Mouse (Mus musculus): ENCODE results near the gene Lrrfip1. TPM values are rescaled to one million over a fixed set of nuclear protein-coding genes. Genes with fewer than 3 reads are reported as not detected.

Gene Lrrfip1
- total RNA-seq, 1 experiment, result 31.5 TPM

DNA sequence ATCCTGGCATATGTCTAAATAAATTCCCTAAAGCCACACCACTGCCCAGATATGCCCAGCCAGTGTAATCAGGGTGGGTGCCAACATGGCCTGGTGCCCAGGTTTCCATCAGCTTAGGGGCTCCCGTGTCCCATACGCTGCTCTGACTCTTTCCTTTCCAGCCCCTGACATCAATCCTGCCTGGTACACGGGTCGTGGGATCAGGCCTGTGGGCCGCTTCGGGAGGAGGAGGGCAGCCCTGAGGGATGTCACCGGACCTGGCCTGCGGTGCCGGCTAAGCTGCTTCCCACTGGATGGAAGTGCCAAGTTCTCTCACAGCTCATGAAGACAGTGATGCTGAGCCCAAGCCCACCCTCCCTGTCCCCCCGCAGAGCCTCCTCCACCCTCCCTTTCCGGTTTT lies 44.8 kb upstream of the Lrrfip1 start:
- Histone ChIP-seq H3K36me3 (ENCODE audit: control insufficient read depth, insufficient read depth, low read length, poor library complexity, severe bottlenecking) (no peaks in the 10 kb centered on the region), H3K4me1 (ENCODE audit: control insufficient read depth in 2 of 2, insufficient read depth in 2 of 2, low read length in 2 of 2, poor library complexity in 1 of 2) (no peaks in the 10 kb centered on the region), H3K27ac (ENCODE audit: insufficient read depth, low read depth, low read length, poor library complexity, severe bottlenecking) (no peak overlapping the region), H3K4me3 (ENCODE audit: insufficient read depth in 1 of 2, low read depth in 1 of 2, low read length in 2 of 2, poor library complexity in 1 of 2, severe bottlenecking in 1 of 2) (no peak overlapping the region), H3K9ac (ENCODE audit: insufficient read depth, low read depth, low read length, poor library complexity, severe bottlenecking) (no peak overlapping the region), H3K9me3 (ENCODE audit: control insufficient read depth, insufficient read depth, low read depth, low read length) (no peaks in the 10 kb centered on the region)
- no peak for DNase-seq (ENCODE audit: low read depth, low spot score)
- in situ Hi-C loops (cut with MboI; ENCODE audit: low sequenced_read_pairs in 2 of 2, unreplicated experiment in 2 of 2), result loop anchor here in 1 of 2 experiments (25.0 kb wide), 1 partner anchor 316 kb away; no protein-coding TSS in a partner anchor
- TF ChIP-seq MAFK (IDR thresholded peaks at IDR 0.05; ENCODE audit: insufficient read depth, low read depth, low read length) (no peak), CHD2 (IDR thresholded peaks at IDR 0.05; ENCODE audit: low read depth, low read length) (no peak), ZC3H11A (IDR thresholded peaks at IDR 0.05; ENCODE audit: borderline replicate concordance, low read depth, low read length) (no peak), ZNF384 (IDR thresholded peaks at IDR 0.05; ENCODE audit: low read depth, low read length) (no peak)

- H3K36me3 ChIP-seq (ENCODE audit: control insufficient read depth, insufficient read depth, low read length, poor library complexity, severe bottlenecking), result no peaks in the 10 kb centered on the region
- H3K9ac ChIP-seq (ENCODE audit: insufficient read depth, low read depth, low read length, poor library complexity, severe bottlenecking), result no peak overlapping the region
- no peak overlapping the region for H3K27ac ChIP-seq (ENCODE audit: insufficient read depth, low read depth, low read length, poor library complexity, severe bottlenecking)
- H3K4me3 ChIP-seq (ENCODE audit: insufficient read depth in 1 of 2, low read depth in 1 of 2, low read length in 2 of 2, poor library complexity in 1 of 2, severe bottlenecking in 1 of 2), result no peak overlapping the region
- peak; percentile 54 for DNase-seq (ENCODE audit: low read depth, low spot score)
- peak; percentile 86; the same call in 1 of the 2 replicates for TF ChIP-seq ZC3H11A (IDR thresholded peaks at IDR 0.05; ENCODE audit: borderline replicate concordance, low read depth, low read length)
- TF ChIP-seq HCFC1 (IDR thresholded peaks at IDR 0.05; ENCODE audit: borderline replicate concordance, insufficient read depth, low read length), result no peak
- in situ Hi-C loops (cut with MboI; ENCODE audit: low sequenced_read_pairs in 2 of 2, unreplicated experiment in 2 of 2), result loop anchor here (5.0 to 25.0 kb wide), 2 partner anchors 309 to 319 kb away; no protein-coding TSS in a partner anchor
- H3K4me1 ChIP-seq (ENCODE audit: control insufficient read depth in 2 of 2, insufficient read depth in 2 of 2, low read length in 2 of 2, poor library complexity in 1 of 2), result no peaks in the 10 kb centered on the region
- H3K9me3 ChIP-seq (ENCODE audit: control insufficient read depth, insufficient read depth, low read depth, low read length), result no peaks in the 10 kb centered on the region
Measured at GRCm38 (mm10) chr1:90956245-90957096, 42.1 kb upstream of the Lrrfip1 start.

DNA sequence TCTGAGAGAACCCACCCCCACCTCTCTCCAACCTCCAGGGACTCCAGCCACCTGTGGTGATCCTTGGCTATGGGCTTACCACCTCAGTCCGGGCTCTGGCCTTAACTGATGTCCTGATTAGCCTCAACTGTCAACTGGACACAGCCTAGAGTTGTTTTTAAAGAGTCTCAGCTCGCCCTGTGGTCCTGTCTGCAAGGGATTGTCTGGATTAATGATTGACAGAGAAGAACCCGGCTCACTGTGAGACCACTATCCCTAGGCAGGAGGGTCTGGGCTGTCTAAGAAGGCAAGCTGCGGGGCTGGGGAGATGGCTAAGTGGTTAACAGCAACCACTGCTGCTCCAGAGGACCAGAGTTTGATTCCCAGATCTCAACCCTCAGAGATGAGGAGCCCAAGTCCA lies 36.0 kb upstream of the Lrrfip1 start:
- TF ChIP-seq ZNF384 (IDR thresholded peaks at IDR 0.05; ENCODE audit: low read depth, low read length), result no peak
- TF ChIP-seq MAFK (IDR thresholded peaks at IDR 0.05; ENCODE audit: insufficient read depth, low read depth, low read length), result no peak
- TF ChIP-seq HCFC1 (IDR thresholded peaks at IDR 0.05; ENCODE audit: borderline replicate concordance, insufficient read depth, low read length), result no peak
- TF ChIP-seq ZC3H11A (IDR thresholded peaks at IDR 0.05; ENCODE audit: borderline replicate concordance, low read depth, low read length), result no peak
- no peak for TF ChIP-seq CHD2 (IDR thresholded peaks at IDR 0.05; ENCODE audit: low read depth, low read length)
- Histone ChIP-seq H3K4me3 (ENCODE audit: insufficient read depth in 1 of 2, low read depth in 1 of 2, low read length in 2 of 2, poor library complexity in 1 of 2, severe bottlenecking in 1 of 2) (no peak overlapping the region), H3K9ac (ENCODE audit: insufficient read depth, low read depth, low read length, poor library complexity, severe bottlenecking) (no peak overlapping the region), H3K9me3 (ENCODE audit: control insufficient read depth, insufficient read depth, low read depth, low read length) (no peaks in the 10 kb centered on the region), H3K4me1 (ENCODE audit: control insufficient read depth in 2 of 2, insufficient read depth in 2 of 2, low read length in 2 of 2, poor library complexity in 1 of 2) (no peaks in the 10 kb centered on the region), H3K27ac (ENCODE audit: insufficient read depth, low read depth, low read length, poor library complexity, severe bottlenecking) (no peak overlapping the region), H3K36me3 (ENCODE audit: control insufficient read depth, insufficient read depth, low read length, poor library complexity, severe bottlenecking) (no peaks in the 10 kb centered on the region)
- in situ Hi-C loops (cut with MboI; ENCODE audit: low sequenced_read_pairs in 2 of 2, unreplicated experiment in 2 of 2), result loop anchor here in 1 of 2 experiments (25.0 kb wide), 1 partner anchor 325 kb away; no protein-coding TSS in a partner anchor
- DNase-seq (ENCODE audit: low read depth, low spot score), result no peak

DNA sequence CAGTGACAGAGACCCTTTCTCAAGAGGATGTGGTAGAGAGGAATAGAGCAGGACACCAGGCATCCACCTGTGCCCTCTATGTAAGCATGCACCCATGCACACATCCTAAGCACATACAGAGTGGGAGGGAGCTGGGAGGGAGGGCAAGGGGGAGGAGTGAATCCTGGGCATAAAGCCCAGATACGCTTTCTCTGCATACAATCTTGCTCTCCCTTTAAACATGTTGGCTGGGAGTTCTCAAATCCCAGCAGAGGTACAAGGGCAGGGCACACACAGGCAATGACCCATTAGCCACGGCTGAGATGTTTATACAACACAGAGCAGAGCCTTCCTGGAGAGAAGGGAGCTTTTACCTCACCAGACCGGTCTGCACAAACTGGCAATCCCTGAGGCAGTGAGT lies 35.5 kb upstream of the Lrrfip1 start:
- no peak overlapping the region for H3K27ac ChIP-seq (ENCODE audit: insufficient read depth, low read depth, low read length, poor library complexity, severe bottlenecking)
- H3K4me3 ChIP-seq (ENCODE audit: insufficient read depth in 1 of 2, low read depth in 1 of 2, low read length in 2 of 2, poor library complexity in 1 of 2, severe bottlenecking in 1 of 2), result no peak overlapping the region
- TF ChIP-seq ZNF384 (IDR thresholded peaks at IDR 0.05; ENCODE audit: low read depth, low read length), result no peak
- TF ChIP-seq CHD2 (IDR thresholded peaks at IDR 0.05; ENCODE audit: low read depth, low read length), result no peak
- no peak for TF ChIP-seq ZC3H11A (IDR thresholded peaks at IDR 0.05; ENCODE audit: borderline replicate concordance, low read depth, low read length)
- no peak for TF ChIP-seq MAFK (IDR thresholded peaks at IDR 0.05; ENCODE audit: insufficient read depth, low read depth, low read length)
- no peak for TF ChIP-seq HCFC1 (IDR thresholded peaks at IDR 0.05; ENCODE audit: borderline replicate concordance, insufficient read depth, low read length)
- H3K36me3 ChIP-seq (ENCODE audit: control insufficient read depth, insufficient read depth, low read length, poor library complexity, severe bottlenecking), result no peaks in the 10 kb centered on the region
- no peak overlapping the region for H3K9ac ChIP-seq (ENCODE audit: insufficient read depth, low read depth, low read length, poor library complexity, severe bottlenecking)
- in situ Hi-C loops (cut with MboI; ENCODE audit: low sequenced_read_pairs in 2 of 2, unreplicated experiment in 2 of 2), result loop anchor here in 1 of 2 experiments (25.0 kb wide), 1 partner anchor 326 kb away; no protein-coding TSS in a partner anchor
- no peaks in the 10 kb centered on the region for H3K9me3 ChIP-seq (ENCODE audit: control insufficient read depth, insufficient read depth, low read depth, low read length)
- H3K4me1 ChIP-seq (ENCODE audit: control insufficient read depth in 2 of 2, insufficient read depth in 2 of 2, low read length in 2 of 2, poor library complexity in 1 of 2), result no peaks in the 10 kb centered on the region
- DNase-seq (ENCODE audit: low read depth, low spot score), result no peak

Data from ES-E14 (cell line).